Mouse (Mus musculus) common myeloid progenitor, adult 5-6 weeks (primary cell): ENCODE data around the gene L1td1. TPM values are rescaled to one million over a fixed set of nuclear protein-coding genes. Genes with fewer than 3 reads are reported as not detected.
"Not testable (repeated sequence)": the region's sequence is repeated elsewhere in the genome, so short reads cannot be mapped to it uniquely, and the experiment has no call there.

Source experiments
- ATAC-seq: replicated peaks from 2 replicates; pipeline ENCODE4 v1.8.0; 2016; ENCODE audit warnings: low read depth, mild to moderate bottlenecking, moderate TSS enrichment, inconsistent platforms; ENCODE audit not compliant: poor library complexity, severe bottlenecking
- total RNA-seq: library from RNA; stranded (forward); fragments of 200-1000, 187-1606 nt; gene quantifications from 2 replicates; pipeline ENCODE4 v1.2.3, GENCODE M21; 2017

Gene L1td1
- not detected in 2 replicates for total RNA-seq

GRCm38 (mm10) chr4:98726590-98727237 is at the start of gene L1td1:
Gene L1td1 (plus strand): TSS chr4:98726734.
- ATAC-seq, result peak; percentile 45; the same call in 1 of the 2 replicates

GRCm38 (mm10) chr4:98677506-98677905 is 49.0 kb upstream of the L1td1 start:
- ATAC-seq, result no peak

GRCm38 (mm10) chr4:98686678-98687267 is 39.8 kb upstream of the L1td1 start:
- ATAC-seq, result no peak

GRCm38 (mm10) chr4:98688116-98688515 is 38.4 kb upstream of the L1td1 start:
- no peak for ATAC-seq

DNA sequence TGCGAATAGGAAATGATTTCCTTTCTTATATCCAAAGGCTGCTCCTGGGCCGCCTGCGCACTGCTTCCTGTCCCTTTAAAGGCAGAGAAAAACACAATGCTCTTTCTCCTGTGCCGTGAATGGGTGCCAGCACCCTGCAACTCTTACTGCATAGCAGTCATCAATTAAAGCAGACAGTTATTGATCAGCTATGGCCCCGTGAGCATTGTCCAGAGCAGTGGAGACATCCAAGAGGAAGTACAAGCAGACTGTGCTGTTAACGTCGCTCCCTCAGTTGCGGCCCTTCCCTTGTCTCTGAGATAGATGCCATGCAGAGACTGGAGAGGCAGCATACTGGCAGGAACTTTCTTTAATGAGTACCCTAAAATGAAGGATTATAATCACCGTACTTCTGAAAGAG is 38.0 kb upstream of the L1td1 start:
- no peak for ATAC-seq

DNA sequence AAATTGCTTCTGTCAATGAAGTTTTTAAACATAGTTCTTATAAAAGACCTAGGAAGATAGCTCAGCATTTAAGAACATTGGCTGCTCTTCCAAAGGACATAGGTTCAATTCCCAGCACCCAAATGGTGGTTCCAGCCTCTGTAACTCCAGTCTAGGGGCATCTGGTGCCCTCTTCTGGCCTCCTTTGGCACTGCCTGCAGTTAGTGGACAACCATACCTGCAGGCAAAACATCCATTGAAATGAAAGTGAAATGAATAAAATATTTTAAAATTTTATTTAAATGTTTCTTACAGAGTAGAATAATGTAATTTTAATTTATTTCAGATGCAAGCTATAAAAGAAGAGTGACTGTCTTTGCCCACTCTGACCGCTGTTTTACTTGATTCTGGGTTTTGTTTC is 36.5 kb upstream of the L1td1 start:
- no peak for ATAC-seq

GRCm38 (mm10) chr4:98693465-98694185 is 32.9 kb upstream of the L1td1 start:
- no peak for ATAC-seq

DNA sequence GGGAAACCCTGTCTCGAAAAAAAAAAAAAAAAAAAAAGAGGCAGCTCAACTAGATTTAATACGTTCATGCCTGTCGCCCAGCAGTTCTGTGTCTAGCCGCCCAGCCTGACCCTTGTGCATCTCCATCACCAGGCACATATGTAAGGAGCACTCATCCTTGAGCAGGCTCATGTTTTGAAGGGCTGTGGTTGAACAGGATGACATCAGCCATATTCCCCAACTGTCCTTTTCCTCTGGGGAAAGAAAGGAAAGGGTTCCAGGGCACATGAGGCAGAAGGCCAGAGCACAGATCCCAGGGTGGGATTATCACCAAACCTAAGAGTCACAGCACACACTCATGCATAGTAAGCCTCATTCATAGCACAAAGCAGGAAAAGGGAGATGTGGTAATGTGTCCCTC is 28.6 kb upstream of the L1td1 start:
- ATAC-seq, result no peak

DNA sequence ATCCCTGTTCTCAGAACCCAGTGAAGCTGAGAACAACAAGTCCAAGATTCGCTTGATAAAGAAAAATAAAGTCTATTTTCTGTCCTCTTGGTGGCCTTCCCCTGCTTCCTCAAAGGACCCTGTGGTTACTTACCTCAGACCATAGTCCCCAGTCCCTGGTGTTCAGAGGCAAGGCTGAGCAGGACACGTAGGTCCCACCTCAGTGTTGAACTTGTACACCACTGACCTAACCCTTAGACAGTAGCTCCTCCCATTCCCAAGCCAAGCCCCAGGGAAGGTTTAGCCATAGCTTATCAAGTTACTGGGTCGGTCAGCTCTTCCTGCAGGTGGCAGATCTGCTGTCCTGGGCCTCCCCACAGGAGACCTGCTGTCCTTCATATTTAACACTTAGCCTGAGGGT is 27.6 kb upstream of the L1td1 start:
- ATAC-seq, result peak; percentile 66

DNA sequence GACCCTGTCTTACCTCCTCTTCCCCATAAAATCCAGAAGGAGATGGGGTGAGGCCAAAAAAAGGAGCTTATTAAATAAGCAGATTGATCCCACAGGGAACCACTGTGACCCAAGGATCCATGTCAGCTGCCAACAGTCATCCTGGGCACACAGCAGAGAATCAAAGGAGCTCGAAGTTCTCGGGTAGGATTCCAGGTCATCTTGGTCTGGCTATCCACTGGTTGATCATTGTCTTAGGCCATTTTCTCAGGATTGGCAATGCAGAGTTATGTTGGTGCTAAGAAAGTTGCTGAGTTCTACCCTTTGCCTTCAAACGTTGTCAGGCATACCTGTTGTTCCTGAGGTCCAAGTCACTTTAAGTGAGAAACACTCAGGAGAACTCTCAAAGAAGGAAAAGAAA is 26.4 kb upstream of the L1td1 start:
- no peak for ATAC-seq

GRCm38 (mm10) chr4:98702201-98702894 is 24.2 kb upstream of the L1td1 start:
- ATAC-seq, result peak; percentile 75

GRCm38 (mm10) chr4:98710891-98711290 is 15.6 kb upstream of the L1td1 start:
- no peak for ATAC-seq

DNA sequence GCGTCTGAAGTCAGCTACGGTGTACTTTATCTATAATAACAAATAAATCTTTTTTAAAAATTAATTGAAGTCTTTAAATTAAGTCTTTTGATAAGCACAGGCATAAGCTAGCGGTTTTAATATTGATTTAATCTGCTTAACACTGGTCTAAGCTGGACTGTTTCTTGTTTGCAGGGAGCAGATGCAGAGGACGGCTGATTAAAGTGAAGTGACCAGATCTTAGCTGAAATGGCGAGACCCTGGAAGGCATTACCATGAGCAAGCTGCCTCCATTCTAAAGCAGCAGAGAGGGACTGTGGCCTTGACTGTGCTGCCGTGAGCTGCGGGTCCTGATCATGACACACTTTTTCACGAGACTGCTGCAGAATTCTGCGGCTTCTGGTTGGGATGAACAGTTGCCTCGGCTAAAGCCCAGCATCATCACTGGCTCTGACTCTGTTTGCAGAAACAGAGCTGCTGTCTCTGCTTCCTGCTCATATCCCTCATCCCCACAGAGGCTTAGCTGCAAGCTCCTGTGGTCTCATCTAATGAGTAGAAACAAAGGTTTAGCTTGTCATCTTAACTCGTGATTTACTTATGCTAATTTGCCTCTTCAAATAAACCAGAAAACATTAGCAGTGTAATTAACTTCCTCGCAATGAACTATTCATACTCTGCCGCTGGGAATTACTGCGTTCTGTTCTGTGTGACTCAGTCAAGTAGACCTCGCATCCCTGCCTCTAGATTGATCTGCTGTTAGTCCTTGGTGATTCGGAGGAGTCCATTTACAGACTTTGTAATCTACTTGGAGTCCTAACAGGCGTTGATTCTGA is 8.6 kb upstream of the L1td1 start:
- ATAC-seq, result no peak

- ATAC-seq, result no peak
These were observed 8.0 kb upstream of the L1td1 start for GRCm38 (mm10) chr4:98718547-98718917.

- peak; percentile 83 for ATAC-seq
These were observed 4.1 kb upstream of the L1td1 start for GRCm38 (mm10) chr4:98722454-98722853.

DNA sequence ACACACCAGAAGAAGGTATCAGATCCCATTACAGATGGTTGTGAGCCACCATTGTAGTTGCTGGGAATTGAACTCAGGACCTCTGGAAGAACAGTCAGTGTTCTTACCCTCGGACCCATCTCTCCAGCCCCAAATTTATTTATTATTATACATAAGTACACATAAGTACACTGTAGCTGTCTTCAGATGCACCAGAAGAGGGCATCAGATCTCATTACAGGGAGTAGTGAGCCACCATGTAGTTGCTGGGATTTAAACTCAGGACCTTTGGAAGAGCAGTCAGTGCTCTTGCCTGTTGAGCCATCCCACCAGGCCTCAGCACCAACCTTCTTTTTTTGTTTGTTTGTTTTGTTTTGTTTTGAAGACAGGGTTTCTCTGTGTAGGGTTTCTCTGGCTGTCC is 1.9 kb upstream of the L1td1 start:
- ATAC-seq, result not testable (repeated sequence)

GRCm38 (mm10) chr4:98725439-98725838 is 1.1 kb upstream of the L1td1 start:
- ATAC-seq, result peak; percentile 70

- ATAC-seq, result 0 out of 2 replicates have a peak, but pooled peaks have one; percentile 19
These were observed 893 bp downstream of the L1td1 start for GRCm38 (mm10) chr4:98727295-98727958.

- no peak for ATAC-seq
These were observed 1.4 kb downstream of the L1td1 start for GRCm38 (mm10) chr4:98727959-98728347.
